Comparison of ENCODE assay signal across 23 mouse cellular contexts in the genomic region with DNA sequence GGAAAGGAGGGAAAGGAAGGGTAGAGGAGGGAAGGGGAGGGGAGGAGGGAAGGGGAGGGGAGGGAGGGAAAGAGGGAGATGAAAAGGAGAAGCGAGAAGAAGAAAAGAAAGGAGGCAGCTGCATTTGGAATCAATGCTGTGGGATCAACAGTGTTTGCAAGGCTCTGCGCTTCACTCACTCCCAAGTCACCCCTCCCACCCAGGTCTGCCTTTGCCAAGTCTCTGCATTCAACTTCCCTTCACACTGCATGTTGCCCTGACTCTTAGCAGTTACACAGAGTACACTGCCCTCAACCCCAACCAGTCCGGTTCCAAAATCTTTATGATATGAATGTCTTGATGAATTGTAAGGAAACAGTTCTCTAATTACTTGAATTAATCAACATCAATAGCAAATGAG.
DNase-seq lines count a peak whose midpoint lies in the region; ATAC-seq and TF ChIP-seq lines count a peak whose summit lies in the region.
"Had no signal": no experiment of that assay in that cellular context is flagged by ENCODE, and none has a peak within 500 bp of the region (broad histone marks: within the 10 kb centered on the region; RNA-seq: fewer than 3 reads in every experiment).

No protein-coding gene starts in this region.

- H3K27ac ChIP-seq in forebrain, embryonic 15.5 days (replicated peaks), result no peak overlapping the region
- no peak overlapping the region for H3K27ac ChIP-seq in forebrain, embryonic 11.5 days (ENCODE audit: low read depth, low read length)
- no peak overlapping the region for H3K27ac ChIP-seq in hindbrain, postnatal 0 days
- H3K27ac ChIP-seq in hindbrain, embryonic 11.5 days (ENCODE audit: low read depth, low read length), result no peak overlapping the region
- H3K27ac ChIP-seq in midbrain, embryonic 14.5 days (replicated peaks; ENCODE audit: low read depth, low read length), result no peak overlapping the region
- no peak overlapping the region for H3K27ac ChIP-seq in midbrain, embryonic 10.5 days (replicated peaks)
- H3K27ac ChIP-seq: embryonic facial prominence, embryonic 15.5 days; gastrocnemius, adult 2 months; hindbrain, embryonic 14.5 days; intestine, embryonic 15.5 days had no signal

- peak; percentile 11 for DNase-seq in embryo, embryonic 11 days
- DNase-seq in embryo, embryonic 10 days (ENCODE audit: low spot score), result no peak
- no peak for DNase-seq in forebrain, embryonic 11.5 days (ENCODE audit: low spot score)
- peak; percentile 29 for DNase-seq in hindbrain, postnatal 0 days (ENCODE audit: low spot score)
- no peak for DNase-seq in hindbrain, embryonic 11.5 days (ENCODE audit: low spot score)
- peak; percentile 48 for DNase-seq in midbrain, embryonic 14.5 days
- DNase-seq in midbrain, embryonic 10.5 days (ENCODE audit: low spot score), result no peak
- DNase-seq: adrenal gland, adult 8-10 months; adrenal gland, postnatal 25 days; cerebellum, adult 18-20 months; cerebellum, adult 9-10 months; cerebellum, postnatal 14 days; forebrain, postnatal 0 days; gastrocnemius, adult 2 months; gastrocnemius, postnatal 14 days; heart, adult 11 months; kidney, adult 11 months had no signal

- no peak overlapping the region for H3K4me3 ChIP-seq in forebrain, embryonic 15.5 days
- H3K4me3 ChIP-seq in forebrain, embryonic 11.5 days (ENCODE audit: low read depth, low read length), result no peak overlapping the region
- H3K4me3 ChIP-seq in hindbrain, postnatal 0 days (ENCODE audit: low read length), result no peak overlapping the region
- H3K4me3 ChIP-seq in hindbrain, embryonic 11.5 days (ENCODE audit: low read depth, low read length), result no peak overlapping the region
- no peak overlapping the region for H3K4me3 ChIP-seq in midbrain, embryonic 14.5 days (replicated peaks; ENCODE audit: low read depth, low read length)
- no peak overlapping the region for H3K4me3 ChIP-seq in midbrain, embryonic 10.5 days
- H3K4me3 ChIP-seq: embryonic facial prominence, embryonic 15.5 days; gastrocnemius, adult 2 months; intestine, embryonic 15.5 days had no signal

- H3K9ac ChIP-seq in forebrain, embryonic 15.5 days (replicated peaks), result no peak overlapping the region
- no peak overlapping the region for H3K9ac ChIP-seq in forebrain, embryonic 11.5 days (ENCODE audit: low read length)
- H3K9ac ChIP-seq in hindbrain, postnatal 0 days (replicated peaks; ENCODE audit: low read length), result no peak overlapping the region
- no peak overlapping the region for H3K9ac ChIP-seq in hindbrain, embryonic 11.5 days (ENCODE audit: low read depth, low read length)
- no peak overlapping the region for H3K9ac ChIP-seq in midbrain, embryonic 14.5 days (replicated peaks; ENCODE audit: low read length)
- H3K9ac ChIP-seq: embryonic facial prominence, embryonic 15.5 days; forebrain, postnatal 0 days; hindbrain, embryonic 14.5 days; intestine, embryonic 15.5 days had no signal

- 49% methylated on average over 3 of the region's 3 CpGs for WGBS in forebrain, embryonic 15.5 days
- WGBS in forebrain, embryonic 11.5 days, result 66% methylated on average over 3 of the region's 3 CpGs
- WGBS in hindbrain, postnatal 0 days, result 49% methylated on average over 3 of the region's 3 CpGs
- WGBS in hindbrain, embryonic 11.5 days, result 61% methylated on average over 3 of the region's 3 CpGs
- 44% methylated on average over 3 of the region's 3 CpGs for WGBS in midbrain, embryonic 14.5 days
- 68% methylated on average over 3 of the region's 3 CpGs for WGBS in midbrain, embryonic 10.5 days

- no peaks in the 10 kb centered on the region for H3K36me3 ChIP-seq in forebrain, embryonic 15.5 days
- no peaks in the 10 kb centered on the region for H3K36me3 ChIP-seq in forebrain, embryonic 11.5 days (ENCODE audit: control insufficient read depth, insufficient read depth, low read length)
- H3K36me3 ChIP-seq in hindbrain, postnatal 0 days (ENCODE audit: insufficient read depth, low read length), result no peaks in the 10 kb centered on the region
- H3K36me3 ChIP-seq in hindbrain, embryonic 11.5 days (ENCODE audit: control insufficient read depth, insufficient read depth, low read length), result no peaks in the 10 kb centered on the region
- H3K36me3 ChIP-seq in midbrain, embryonic 14.5 days (ENCODE audit: control insufficient read depth, insufficient read depth, low read length), result no peaks in the 10 kb centered on the region
- no peaks in the 10 kb centered on the region for H3K36me3 ChIP-seq in midbrain, embryonic 10.5 days
- H3K36me3 ChIP-seq: embryonic facial prominence, embryonic 15.5 days; intestine, embryonic 15.5 days had no signal

- TF ChIP-seq CTCF in hindbrain, postnatal 0 days (IDR thresholded peaks at IDR 0.05; ENCODE audit: low read depth), result no peak

- no peaks in the 10 kb centered on the region for H3K27me3 ChIP-seq in forebrain, embryonic 15.5 days
- H3K27me3 ChIP-seq in forebrain, embryonic 11.5 days (ENCODE audit: control insufficient read depth, insufficient read depth, low read length), result no peaks in the 10 kb centered on the region
- no peaks in the 10 kb centered on the region for H3K27me3 ChIP-seq in hindbrain, postnatal 0 days (ENCODE audit: insufficient read depth, low read length)
- H3K27me3 ChIP-seq in hindbrain, embryonic 11.5 days (ENCODE audit: control insufficient read depth, insufficient read depth, low read length), result no peaks in the 10 kb centered on the region
- no peaks in the 10 kb centered on the region for H3K27me3 ChIP-seq in midbrain, embryonic 14.5 days (ENCODE audit: control insufficient read depth, insufficient read depth, low read length)
- no peaks in the 10 kb centered on the region for H3K27me3 ChIP-seq in midbrain, embryonic 10.5 days (ENCODE audit: low read depth, poor library complexity, severe bottlenecking)
- H3K27me3 ChIP-seq: embryonic facial prominence, embryonic 15.5 days; intestine, embryonic 15.5 days had no signal

- ATAC-seq in forebrain, embryonic 15.5 days (replicated peaks), result 0 out of 2 replicates have a peak, but pooled peaks have one; percentile 57
- no peak for ATAC-seq in forebrain, embryonic 11.5 days (replicated peaks; ENCODE audit: low FRiP score)
- ATAC-seq in hindbrain, postnatal 0 days, result no peak
- no peak for ATAC-seq in hindbrain, embryonic 11.5 days (ENCODE audit: low FRiP score)
- ATAC-seq in midbrain, embryonic 14.5 days (ENCODE audit: low FRiP score, low TSS enrichment), result no peak
- ATAC-seq: activated CD4-positive, CD25-positive, alpha-beta regulatory T cell, adult 4 months; forebrain, postnatal 0 days; intestine, embryonic 15.5 days had no signal

- no peaks in the 10 kb centered on the region for H3K9me3 ChIP-seq in forebrain, embryonic 15.5 days
- H3K9me3 ChIP-seq in forebrain, embryonic 11.5 days (ENCODE audit: control insufficient read depth, low read length), result no peaks in the 10 kb centered on the region
- no peaks in the 10 kb centered on the region for H3K9me3 ChIP-seq in hindbrain, postnatal 0 days (ENCODE audit: low read length)
- H3K9me3 ChIP-seq in hindbrain, embryonic 11.5 days (ENCODE audit: control insufficient read depth, low read length), result no peaks in the 10 kb centered on the region
- H3K9me3 ChIP-seq in midbrain, embryonic 14.5 days (ENCODE audit: control insufficient read depth, low read length), result no peaks in the 10 kb centered on the region
- H3K9me3 ChIP-seq in midbrain, embryonic 10.5 days (replicated peaks), result no peaks in the 10 kb centered on the region
- H3K9me3 ChIP-seq: embryonic facial prominence, embryonic 15.5 days; intestine, embryonic 15.5 days had no signal

- peaks cover 3% of the 10 kb centered on the region for H3K4me1 ChIP-seq in forebrain, embryonic 15.5 days
- H3K4me1 ChIP-seq in forebrain, embryonic 11.5 days (replicated peaks; ENCODE audit: control insufficient read depth, insufficient read depth, low read length), result peaks cover 2% of the 10 kb centered on the region; the same call in 1 of the 2 replicates
- no peaks in the 10 kb centered on the region for H3K4me1 ChIP-seq in hindbrain, postnatal 0 days (ENCODE audit: insufficient read depth, low read length)
- no peaks in the 10 kb centered on the region for H3K4me1 ChIP-seq in hindbrain, embryonic 11.5 days (replicated peaks; ENCODE audit: control insufficient read depth, insufficient read depth, low read length)
- peaks cover 6% of the 10 kb centered on the region; the same call in 1 of the 2 replicates for H3K4me1 ChIP-seq in midbrain, embryonic 14.5 days (ENCODE audit: control insufficient read depth, insufficient read depth, low read length)
- peaks cover 5% of the 10 kb centered on the region for H3K4me1 ChIP-seq in midbrain, embryonic 10.5 days
- H3K4me1 ChIP-seq: intestine, embryonic 15.5 days had no signal

- H3K4me2 ChIP-seq in forebrain, embryonic 15.5 days (replicated peaks), result no peak overlapping the region
- no peak overlapping the region for H3K4me2 ChIP-seq in forebrain, embryonic 11.5 days (ENCODE audit: low read depth, low read length, severe bottlenecking)
- no peak overlapping the region for H3K4me2 ChIP-seq in hindbrain, postnatal 0 days (ENCODE audit: low read depth, low read length)
- H3K4me2 ChIP-seq in hindbrain, embryonic 11.5 days (replicated peaks; ENCODE audit: low read depth, low read length), result no peak overlapping the region
- no peak overlapping the region for H3K4me2 ChIP-seq in midbrain, embryonic 14.5 days (ENCODE audit: low read length)
- H3K4me2 ChIP-seq: embryonic facial prominence, embryonic 15.5 days; heart, embryonic 11.5 days; hindbrain, embryonic 14.5 days; intestine, embryonic 15.5 days had no signal

Comparison
In these comparisons a context has a peak if more than half of its experiments do, and no peak if none do; other contexts are left out.
1. DNase-seq: peak in embryo, embryonic 11 days (single experiment), hindbrain, postnatal 0 days (single experiment) and midbrain, embryonic 14.5 days (single experiment); none in embryo, embryonic 10 days (single experiment), forebrain, embryonic 11.5 days (single experiment), hindbrain, embryonic 11.5 days (single experiment) and midbrain, embryonic 10.5 days (single experiment).